Mouse (Mus musculus) cerebellum, postnatal 36 days (tissue): ENCODE data around the gene Ubac1.

Experiments
- DNase-seq, 2 experiments: peaks; one replicate each; pipeline ENCODE4 v3.0.0; 2021 to 2022; ENCODE audit warnings: mixed read lengths in 2 of 2

Gene Ubac1

GRCm38 (mm10) chr2:26021561-26022257, at the start of gene Ubac1:
Gene Ubac1, minus strand, starts transcription at chr2:26021747.
- peak; percentile 92 to 94 for DNase-seq

- no peak for DNase-seq
Observed at GRCm38 (mm10) chr2:26068592-26068991, 47.0 kb upstream of the Ubac1 start.

GRCm38 (mm10) chr2:26068175-26068574, 46.6 kb upstream of the Ubac1 start:
- no peak for DNase-seq

DNA sequence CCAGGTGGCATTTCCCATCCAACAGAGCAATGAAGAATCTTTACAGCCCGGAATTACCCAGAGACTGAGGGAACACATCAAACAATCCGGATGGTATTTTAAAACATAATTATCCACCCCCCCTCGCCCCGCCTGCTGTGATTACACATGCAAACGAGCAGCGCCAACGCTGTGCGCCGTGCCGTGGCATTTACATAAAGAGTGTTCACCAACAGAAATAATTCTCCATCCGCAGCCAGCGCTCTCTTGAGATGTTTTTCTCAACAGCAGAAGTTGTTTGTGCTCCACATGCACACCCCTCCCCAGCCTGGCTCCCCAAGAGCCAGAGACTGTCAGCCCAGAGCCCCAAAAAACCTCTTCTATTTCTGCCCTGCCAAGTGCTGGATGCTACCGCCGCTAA, 45.0 kb upstream of the Ubac1 start:
- no peak for DNase-seq

DNA sequence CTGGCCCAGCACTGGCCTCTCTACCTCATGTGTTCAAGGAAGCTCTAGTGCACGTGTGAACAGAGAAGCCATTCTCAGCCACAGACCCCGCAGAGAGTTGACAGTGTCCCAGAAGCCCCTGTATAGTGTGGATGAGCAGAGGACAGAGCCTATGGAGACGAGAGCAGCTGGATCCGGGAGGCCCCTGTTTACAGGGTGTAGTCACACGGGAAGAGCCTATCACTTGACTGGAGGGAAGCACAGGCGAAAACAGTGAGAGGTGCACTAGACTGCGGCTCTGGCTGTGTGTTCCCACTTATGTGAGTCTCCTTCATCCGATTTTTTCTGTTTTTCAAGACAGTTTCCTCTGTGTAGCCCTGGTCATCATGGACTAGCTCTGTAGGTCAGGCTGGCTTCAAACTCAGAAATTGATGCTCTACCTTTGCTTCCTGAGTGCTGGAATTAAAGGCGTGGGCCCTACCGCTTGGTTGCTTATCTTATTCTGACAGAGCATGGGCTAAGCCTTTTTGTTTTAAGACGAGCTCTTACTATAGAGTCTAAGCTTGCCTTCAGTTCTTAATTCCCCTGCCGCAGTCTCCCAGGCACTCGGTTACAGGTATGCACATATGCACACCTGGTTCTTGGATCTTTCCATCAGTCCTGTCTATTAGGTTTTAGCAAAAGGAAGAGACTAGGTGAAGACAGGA, 41.3 kb upstream of the Ubac1 start:
- DNase-seq = no peak

- no peak for DNase-seq
Observed at GRCm38 (mm10) chr2:26062241-26062640, 40.7 kb upstream of the Ubac1 start.

- DNase-seq = peak; percentile 54 to 56
Observed at GRCm38 (mm10) chr2:26061018-26061666, 39.6 kb upstream of the Ubac1 start.

GRCm38 (mm10) chr2:26057053-26057452, 35.5 kb upstream of the Ubac1 start:
- DNase-seq = no peak

DNA sequence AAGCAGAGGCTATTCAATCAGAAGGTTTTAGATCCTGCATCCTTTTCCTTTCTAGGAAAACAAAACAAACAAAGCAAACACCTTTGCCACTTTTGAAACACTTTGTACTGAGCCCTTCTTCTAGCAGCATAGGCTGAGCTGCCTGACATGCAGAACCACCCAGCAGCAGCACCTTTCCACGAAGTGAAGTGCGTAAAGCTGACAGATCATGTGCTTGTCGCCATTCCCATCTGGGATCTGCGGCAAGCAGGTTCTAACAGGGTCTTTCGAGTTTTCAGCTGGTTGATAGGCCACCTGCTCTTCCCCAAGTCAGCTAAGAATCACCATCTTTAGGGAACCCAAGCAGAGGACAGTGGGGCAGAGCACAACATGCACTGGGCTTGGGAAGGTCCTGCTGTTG, 34.7 kb upstream of the Ubac1 start:
- DNase-seq = no peak

DNA sequence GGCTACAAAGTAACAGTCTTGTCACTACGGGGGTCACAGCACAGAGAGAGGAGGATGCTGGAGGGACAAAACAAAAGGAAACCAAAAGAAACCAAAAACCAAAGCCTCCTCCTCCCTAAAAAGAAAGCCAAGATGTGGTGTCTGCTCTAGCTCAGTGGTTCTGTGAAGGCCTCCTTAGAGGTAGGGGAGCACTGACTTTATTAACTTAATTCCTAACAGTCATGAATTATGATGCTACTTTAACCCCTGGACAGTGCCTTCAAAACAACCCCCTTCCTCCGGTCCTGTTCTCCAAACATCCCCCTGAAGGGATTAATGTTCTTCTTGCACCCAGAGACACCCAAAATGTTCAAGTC, 34.2 kb upstream of the Ubac1 start:
- DNase-seq = no peak

DNA sequence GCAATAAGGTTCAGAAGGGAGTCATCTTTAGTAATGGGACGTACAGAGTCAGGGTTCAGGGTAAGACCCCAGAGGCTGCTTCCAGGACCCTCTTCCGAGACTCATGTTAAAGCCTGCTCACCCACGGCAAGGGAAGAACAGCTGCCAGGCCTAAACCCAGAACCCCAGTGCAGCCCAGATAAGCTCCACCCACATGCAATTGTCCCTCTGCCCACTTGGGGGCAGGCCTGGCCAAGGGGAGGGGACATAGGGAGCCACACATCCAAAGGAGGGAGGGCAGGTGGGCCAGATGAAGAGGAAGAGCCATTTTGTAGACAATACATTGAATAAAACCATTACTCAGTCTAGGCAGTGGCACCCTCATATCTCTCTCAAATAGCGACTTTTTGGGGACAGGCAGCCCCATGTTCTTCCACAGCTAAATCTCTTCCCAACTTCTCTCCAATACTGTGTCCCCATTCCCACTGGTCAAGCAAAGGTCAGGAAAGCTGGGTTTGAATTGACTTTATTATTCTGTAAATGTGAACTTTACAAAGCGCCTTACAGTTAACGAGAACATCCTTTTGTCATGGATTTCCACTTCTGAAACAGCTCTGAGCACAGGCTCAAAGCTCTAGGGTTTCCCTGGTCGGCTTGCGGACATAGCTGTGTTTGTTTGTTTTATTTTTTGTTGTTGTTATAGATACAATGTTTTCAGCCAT, 33.6 kb upstream of the Ubac1 start:
- peak; percentile 66 to 75 for DNase-seq

DNA sequence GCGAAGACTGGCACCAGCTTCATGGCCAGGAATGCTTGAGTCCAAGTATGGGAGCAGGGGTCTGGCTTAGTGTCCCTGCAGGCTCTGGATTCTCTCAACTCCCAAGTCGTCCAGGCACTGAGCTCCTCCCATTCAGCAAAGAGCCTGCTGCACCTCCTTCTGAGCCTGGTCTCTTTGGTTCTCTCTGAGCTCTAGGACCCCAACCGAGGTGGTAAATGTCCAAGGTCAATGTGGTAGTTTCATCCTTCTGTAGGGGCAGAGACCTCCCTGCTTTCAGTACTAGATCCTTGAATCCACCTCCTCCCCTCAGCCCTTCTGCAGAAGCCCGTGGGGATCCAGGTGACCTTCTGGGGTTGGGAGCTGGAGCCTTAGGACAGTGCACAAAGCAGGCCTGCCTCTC, 31.3 kb upstream of the Ubac1 start:
- DNase-seq = no peak

- no peak for DNase-seq
Observed at GRCm38 (mm10) chr2:26048816-26049215, 27.3 kb upstream of the Ubac1 start.

DNA sequence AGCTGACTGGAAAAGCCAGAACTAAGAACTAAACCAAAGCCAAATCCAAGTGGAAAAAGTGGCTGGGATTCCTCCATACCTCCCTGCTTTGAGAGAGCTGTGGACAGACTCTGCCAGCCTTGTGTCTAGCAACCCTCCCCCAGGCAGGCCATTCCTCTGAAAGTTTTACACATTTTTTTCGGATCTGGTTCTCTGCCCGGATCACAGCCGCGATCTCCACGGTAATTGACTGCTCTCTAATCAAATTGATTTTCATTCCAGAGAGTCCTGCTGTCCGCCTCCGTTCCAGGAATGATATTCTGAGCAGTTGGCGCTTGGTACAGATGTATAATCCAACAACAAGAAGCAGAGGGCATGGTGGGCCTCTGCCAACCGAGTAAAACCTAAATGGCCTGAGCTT, 22.7 kb upstream of the Ubac1 start:
- no peak for DNase-seq

DNA sequence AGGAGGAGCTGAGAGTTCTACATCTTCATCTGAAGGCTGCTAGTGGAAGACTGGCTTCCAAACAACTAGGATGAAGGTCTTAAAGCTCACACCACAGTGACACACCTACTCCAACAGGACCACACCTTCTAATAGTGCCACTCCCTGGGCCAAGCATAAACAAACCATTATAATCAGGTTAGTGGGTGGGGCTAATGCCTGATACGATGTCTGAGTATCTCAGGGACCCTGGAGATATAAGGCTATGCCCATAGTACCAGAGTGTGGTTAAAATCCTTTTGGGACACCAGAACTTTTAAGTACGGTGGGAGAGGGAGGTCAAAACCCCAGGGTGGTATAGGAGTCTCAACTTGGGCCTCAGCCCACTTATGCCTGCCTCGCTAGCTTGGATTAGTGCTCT, 21.1 kb upstream of the Ubac1 start:
- no peak for DNase-seq

DNA sequence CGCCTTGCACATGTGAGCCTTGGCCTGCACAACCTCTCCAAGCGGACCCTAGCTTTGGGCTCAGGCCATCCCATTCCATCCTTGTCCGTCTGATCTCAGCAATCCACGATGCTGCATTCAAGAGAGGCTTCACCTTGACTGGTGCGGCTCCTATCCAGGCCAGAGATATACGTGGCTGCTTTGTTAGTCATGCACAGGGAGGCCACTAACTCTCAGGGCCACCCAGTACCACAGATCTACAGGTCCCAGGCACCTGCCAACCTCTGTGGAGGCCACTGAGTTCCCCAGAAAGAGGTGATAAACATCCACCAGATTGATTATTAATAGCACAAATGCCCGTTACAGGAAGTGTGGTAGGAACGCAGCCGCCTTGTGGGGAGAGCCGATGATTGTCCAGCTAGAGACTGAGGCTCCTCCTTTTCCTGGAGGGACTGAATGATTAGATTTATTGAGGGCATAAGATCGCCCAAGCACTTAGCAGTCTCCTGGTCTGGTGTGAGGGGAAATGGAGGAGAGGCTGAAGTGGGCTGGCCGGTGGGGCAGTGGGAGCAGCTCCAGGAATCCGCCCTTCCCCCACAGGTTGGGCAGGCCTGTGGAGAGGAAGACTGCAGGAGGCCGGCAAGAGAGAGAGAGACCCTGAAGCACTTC, 19.7 kb upstream of the Ubac1 start:
- DNase-seq = no peak

DNA sequence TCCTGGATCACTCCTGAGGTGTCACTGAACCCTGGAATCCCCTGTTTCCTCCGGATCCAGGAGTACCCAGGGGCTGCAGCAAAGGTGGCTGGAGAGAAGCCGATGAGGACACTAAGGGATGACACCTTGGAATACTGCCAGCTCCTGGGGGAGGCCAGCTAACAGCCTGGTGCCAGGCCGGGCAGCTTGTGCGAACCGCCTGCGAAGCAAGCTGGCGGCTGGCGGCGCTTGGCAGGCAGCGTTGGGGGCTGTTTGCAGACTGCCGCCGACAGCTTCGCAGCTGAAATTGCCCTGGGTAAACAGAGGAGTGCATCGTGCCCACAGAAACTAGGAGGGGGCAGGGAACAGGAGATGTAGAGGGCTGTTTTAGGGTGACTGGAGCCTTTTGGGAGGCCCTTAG, 18.4 kb upstream of the Ubac1 start:
- peak; percentile 62 to 73 for DNase-seq

DNA sequence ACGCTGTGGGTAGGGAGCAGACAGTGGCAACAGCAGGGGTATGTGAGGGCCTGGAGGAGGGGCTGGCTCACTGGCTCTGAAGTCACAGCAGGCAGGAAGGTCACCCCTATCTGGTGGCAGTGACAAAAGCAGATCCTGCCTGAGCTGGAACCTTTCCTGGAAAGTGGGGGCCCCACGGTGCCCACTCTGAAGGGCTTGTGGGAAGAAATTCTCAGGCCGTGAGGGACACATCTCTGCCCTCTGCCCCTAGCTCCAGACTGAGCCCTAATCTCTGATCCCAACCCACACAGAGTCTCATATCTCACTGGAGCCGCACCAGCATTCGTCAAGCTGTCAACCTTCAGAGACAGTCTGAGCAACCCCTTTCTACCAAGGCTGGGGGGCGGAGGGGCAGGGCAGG, 15.8 kb upstream of the Ubac1 start:
- no peak for DNase-seq

GRCm38 (mm10) chr2:26034344-26035050, 12.9 kb upstream of the Ubac1 start:
- DNase-seq = no peak

GRCm38 (mm10) chr2:26030288-26030687, 8.7 kb upstream of the Ubac1 start:
- peak; percentile 20 to 26 for DNase-seq

DNA sequence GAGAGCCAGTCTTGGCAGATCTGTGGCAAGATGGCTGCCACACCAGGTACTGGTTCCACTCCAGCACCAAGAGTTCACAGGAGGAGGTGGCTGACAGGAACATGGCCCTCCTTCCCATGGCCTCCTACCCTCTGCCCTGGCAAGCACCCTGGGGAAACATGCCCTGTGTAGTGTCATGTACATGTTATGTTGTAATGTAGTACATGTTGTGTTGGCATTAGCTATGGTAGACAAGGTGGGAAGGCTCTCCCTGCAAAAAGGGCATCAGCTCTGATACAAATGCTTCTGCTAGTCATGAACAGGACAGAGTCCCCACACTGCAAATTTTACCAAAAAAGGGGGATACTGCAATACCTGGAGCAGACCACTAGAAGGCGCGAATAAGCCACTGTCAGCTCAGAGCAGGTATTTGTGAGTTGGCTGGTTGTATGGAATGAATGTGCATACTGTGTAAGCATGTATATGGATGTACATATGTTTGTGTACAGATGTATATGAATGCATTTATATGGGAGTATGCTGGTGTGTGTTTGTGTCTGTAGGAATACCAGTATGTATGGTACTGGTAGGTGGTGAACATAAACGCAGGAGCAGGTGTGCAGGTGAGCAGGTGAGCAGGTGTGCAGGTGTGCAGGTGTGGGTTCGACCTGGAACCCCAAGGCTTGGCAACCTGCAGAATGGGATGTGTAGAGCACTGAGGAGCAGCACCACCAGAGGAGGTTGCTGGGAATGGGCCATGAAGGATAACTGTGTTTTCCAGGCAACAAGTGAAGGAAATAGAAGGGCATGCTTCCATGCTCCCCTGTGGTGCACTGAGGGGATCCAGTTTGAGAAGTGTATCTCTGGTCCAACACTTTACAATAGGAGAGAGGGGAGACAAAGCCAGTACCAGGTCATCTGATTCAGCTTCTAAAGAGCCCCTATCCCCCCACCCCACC, 2.9 kb upstream of the Ubac1 start:
- peak; percentile 47 to 59 for DNase-seq
